Mouse (Mus musculus) MN1 (cell line): ENCODE measurements around the gene Sec31b.
A peak's percentile ranks its signal among the peaks of the same experiment; 100 is the strongest.

ENCODE experiments used
- DNase-seq: peaks from one replicate; pipeline ENCODE4 v3.0.0-alpha.2; 2016; ENCODE audit warnings: low spot score

The Sec31b gene

DNA sequence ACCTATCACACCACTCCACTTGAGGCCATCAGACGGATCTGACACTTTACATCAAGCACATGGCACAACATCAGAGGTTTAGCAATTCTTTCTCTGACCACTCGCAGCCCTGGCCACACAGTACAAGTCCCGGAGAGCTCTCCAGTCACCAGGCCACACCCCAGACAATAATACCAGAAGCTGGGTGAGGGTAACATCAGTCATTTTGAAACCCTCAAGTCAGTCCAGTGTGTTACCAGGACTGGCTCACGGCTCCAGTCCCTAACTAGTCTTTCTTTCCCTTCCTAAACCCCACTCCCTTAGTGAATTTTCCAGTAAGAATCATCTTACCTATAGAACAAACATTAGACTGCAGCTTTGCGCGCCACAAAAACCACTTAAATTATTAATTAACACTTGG, 15.6 kb downstream of the Sec31b start:
- DNase-seq: no peak

GRCm38 (mm10) chr19:44525551-44526205, 20.0 kb downstream of the Sec31b start:
- DNase-seq: no peak

GRCm38 (mm10) chr19:44519152-44519551, 26.5 kb downstream of the Sec31b start:
- peak; percentile 7 for DNase-seq

GRCm38 (mm10) chr19:44517996-44518768, 27.5 kb downstream of the Sec31b start:
- no peak for DNase-seq

DNA sequence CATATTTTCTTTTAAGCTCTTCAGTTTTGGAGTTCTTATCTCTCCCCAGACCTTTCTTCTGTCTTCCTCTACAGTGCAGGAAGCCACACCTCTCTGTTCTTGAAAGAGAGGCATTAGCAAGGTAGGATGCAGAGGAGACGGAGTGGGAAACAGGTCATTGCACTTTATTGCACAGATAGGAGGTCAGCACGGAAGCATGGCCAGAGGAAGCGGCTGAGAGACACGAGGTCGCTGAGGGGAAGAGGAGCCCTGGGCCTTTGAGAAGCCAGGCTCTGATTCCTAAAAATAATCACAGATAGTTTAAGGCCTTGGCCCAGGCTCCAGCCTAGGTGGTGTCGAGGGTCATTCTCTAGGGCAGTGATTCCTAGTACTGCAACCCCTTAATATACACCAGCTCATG, 29.9 kb downstream of the Sec31b start:
- no peak for DNase-seq

DNA sequence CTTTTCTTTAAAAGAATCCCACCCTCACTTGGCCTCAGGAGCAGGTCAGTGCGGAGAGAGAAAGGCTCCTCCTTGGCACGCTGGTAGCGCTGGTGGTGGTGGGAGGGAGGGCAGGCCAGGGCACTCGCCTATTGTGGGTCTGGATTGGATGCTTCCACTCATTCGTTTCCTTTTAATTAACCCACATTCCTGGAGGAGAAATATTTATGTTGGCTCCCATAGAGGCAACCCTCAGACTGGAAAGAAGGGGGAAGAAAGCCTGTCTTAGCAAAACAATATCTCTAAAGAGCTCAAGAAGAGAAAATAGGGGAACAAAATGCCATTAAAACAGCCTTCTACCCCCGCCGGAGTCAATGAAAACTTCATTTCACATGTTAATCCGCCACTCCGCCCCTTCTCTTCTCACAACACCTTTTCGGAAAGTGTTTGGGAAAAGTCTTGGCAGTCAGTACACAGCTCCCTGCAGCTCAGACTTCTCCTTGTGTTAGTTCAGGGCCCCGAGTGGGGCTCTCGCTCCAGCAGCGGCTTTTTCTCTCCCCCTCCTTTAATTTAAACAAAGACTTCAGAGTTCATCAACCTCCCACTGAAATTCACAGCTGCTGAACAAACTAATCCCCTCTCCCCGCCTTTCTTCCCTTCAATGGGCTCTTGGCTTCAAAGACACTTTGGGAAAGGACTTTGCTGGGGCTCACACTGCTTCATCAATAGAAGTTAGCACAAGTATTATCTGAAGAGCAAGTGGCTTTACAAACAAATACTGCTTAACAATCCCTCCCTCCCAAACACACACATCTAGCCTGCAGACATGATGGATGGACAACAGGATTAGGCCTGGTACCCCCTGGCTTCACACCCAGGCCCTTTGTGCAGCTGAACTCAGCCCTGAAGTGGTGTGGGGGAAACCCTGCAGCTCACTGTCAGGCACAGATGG, 30.9 kb downstream of the Sec31b start:
- DNase-seq: no peak

DNA sequence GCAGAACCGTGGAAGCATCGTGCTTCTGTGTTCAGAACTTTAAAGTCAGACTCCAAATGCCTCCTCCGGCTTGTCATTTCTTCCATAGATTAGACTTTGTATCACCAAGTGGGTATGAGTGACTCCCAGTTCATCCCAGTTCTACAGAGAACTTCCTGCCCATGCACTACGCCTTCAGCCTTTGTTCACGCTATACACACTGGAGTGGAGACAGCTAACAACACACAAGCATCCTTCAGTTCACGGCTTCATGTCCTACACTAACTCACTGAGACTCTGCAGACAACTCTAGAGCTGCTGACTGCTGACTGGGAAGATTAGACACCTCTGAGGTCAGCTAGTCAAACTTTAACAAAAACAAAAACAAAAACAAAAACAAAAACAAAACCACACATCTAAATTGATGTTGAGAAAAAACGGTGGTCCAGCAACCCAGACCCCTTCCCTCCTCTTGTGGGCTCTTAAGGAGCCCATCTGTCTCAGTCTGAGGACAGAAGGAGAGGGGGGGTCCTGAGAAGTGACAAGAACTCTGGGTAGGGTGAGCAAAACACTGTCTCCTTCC, 31.7 kb downstream of the Sec31b start:
- DNase-seq: no peak

GRCm38 (mm10) chr19:44513054-44513833, 32.4 kb downstream of the Sec31b start:
- DNase-seq: no peak

DNA sequence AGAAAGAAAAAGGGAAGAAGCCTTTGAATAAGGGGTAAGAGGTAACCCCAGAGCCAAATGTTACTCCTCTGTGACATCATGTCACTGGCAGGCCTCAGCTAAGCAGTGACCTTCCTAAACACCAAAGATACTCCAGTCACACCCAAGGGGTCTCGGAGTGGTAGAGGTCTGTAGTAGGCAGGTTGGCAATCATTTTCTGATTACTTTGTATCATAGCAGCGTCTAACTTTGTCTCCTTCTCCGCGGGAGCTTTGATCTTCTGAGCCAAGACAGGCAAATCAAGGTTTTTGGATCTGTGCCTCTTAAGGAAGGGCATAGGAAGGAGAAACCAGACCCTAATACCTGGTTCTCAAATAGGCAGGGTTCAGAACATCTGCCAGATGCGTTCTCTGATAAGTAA, 33.1 kb downstream of the Sec31b start:
- no peak for DNase-seq

DNA sequence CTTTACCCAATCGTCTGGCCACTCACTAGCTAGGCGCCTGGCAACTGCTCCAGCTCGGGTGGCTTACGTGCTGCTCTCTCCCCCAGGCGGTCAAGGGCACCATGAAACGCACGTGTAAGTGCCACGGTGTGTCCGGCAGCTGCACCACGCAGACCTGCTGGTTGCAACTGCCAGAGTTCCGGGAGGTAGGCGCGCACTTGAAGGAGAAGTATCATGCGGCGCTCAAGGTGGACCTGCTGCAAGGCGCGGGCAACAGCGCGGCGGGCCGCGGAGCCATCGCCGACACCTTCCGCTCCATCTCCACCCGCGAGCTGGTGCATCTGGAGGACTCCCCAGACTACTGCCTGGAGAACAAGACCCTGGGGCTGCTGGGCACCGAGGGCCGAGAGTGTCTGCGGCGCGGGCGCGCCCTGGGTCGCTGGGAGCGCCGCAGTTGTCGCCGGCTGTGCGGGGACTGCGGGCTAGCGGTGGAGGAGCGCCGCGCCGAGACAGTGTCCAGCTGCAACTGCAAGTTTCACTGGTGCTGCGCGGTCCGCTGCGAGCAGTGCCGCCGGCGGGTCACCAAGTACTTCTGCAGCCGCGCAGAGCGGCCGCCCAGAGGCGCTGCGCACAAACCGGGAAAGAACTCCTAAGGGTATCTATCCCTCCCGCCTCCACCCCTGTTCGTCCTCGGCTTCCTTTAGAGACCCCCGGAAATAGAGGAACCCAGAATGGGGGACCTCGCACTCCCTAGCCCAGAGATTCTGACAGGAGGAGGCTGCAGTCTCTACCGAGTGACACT, 34.0 kb downstream of the Sec31b start:
- DNase-seq: no peak

DNA sequence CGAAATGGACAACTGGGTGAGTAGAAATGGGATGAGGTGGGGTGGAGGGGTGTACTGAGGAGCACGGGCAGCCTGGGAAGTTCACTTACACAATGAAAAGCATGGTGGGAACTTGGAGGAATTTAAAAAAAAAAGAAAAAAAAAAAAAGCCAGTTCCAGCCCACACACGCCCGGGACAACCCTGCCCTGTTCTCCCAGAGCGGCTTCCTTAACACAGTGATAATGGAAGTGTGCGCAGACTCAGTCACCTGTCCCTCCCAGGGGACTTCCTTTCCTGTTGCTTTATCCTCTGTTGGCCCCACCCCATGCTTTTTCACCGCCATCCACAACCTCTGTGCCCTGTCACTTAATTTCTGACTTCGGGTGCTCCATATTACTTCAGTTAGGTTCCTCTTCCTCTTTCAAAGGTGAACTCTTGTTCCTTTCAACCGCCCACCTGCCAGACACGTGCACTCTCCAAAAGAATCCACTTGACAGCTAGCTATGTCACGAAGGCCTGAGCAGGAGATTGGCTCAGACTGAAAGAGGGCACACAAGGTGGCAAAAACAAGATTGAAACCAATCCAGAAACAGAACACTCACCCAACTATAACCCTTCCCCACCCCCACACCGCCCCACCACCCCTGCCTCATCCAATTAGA, 35.0 kb downstream of the Sec31b start:
- no peak for DNase-seq

- no peak for DNase-seq
These were observed 42.9 kb downstream of the Sec31b start for GRCm38 (mm10) chr19:44502741-44503140.

DNA sequence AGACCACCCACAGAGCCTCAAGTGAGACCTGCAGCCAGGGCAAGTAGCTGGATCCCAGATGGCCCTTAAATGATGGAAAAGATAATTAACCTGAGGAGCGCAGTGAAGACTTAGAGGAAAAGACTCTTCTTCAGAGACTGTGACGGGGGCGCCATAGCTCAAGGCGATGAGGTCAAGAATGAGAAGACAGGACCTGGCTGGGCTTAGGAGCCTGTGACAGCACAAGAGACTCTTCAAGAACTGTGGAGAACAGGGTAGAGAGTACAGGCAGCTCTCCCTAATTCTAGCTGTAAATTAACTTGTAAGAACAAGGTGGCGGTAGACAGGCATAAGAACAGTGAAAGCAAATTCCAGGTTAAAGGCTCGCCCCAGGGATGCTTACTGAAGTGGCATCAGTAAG, 43.7 kb downstream of the Sec31b start:
- DNase-seq: no peak

DNA sequence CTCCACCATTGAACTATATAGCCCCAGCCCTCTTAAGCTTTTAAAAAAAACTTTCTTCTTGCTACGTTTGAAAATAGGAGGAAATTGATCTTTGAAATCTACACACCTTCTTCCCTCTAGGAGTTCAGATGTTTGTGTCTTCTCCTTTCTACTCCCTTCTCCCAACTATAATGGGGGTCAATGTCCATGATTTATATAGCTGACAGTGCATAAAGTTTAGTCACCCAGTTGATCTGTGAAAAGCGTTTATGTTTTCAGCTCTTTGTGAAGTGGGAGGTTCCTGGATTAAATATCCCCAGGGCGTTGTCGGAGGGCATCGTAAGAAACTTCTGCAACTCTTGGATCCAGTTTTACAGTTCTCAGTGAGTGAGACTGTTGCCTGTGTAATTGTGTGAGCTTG, 45.4 kb downstream of the Sec31b start:
- DNase-seq: no peak

GRCm38 (mm10) chr19:44498936-44499335, 46.7 kb downstream of the Sec31b start:
- DNase-seq: no peak

GRCm38 (mm10) chr19:44496941-44497340, 48.7 kb downstream of the Sec31b start:
- DNase-seq: no peak

GRCm38 (mm10) chr19:44496511-44496910, 49.2 kb downstream of the Sec31b start:
- no peak for DNase-seq

DNA sequence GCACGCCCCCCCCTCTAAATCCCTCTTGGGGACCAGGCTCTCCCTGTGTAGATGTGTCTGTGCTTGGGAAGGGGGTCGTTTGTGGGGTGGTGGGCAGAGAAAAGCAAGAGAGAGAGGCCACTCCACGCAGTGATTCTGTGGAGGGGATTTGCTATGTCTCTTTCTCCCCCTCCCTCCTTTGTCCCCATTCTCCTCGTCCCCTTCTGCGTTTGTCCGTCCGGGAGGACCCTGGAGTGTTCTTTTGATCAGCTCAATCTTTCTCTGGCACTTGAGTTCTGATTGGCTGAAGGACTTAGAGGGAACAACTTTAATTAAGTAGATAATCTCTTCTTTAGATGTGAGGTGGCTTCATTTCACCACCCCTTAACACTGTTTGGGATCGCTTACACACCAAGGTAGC, 52.5 kb downstream of the Sec31b start, which contains the start of gene Wnt8b:
Gene Wnt8b, plus strand, starts transcription at position 345 of the 400 bp plus-strand sequence.
- no peak for DNase-seq

GRCm38 (mm10) chr19:44487266-44487665, 58.4 kb downstream of the Sec31b start:
- no peak for DNase-seq

DNA sequence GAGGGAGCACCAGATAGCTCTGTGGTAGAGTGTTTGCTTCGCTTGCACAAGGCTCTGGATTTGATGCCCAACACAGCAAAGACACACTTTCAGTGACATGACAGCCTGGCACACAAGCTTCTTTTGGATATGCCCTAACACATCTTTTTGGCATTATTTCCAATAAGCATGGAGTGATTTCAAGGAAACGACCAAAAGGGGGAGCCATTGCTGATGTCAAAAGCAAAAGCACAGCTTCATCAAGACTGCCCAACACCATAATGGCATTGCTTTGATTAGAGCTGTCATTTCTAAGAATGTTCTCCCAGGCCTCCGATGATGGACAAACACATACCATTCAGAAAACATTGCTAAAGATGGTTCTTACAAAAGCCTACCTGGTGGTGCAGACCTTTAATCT, 69.1 kb downstream of the Sec31b start:
- DNase-seq: no peak
